Mouse (Mus musculus) megakaryocyte, embryonic 14.5 days (primary cell): ENCODE data around the gene Ap2b1.

Experiments used
- FLI1 ChIP-seq: IDR thresholded peaks from 2 replicates; pipeline ENCODE4 v1.6.1; 2012; ENCODE audit warnings: low read length, inconsistent platforms, mixed read lengths
- GATA1 ChIP-seq: IDR thresholded peaks from 3 replicates; pipeline ENCODE4 v1.6.1; 2012; ENCODE audit warnings: mixed read lengths, low read length, inconsistent platforms, borderline replicate concordance

GRCm38 (mm10) chr11:83442596-83443267, 143.9 kb downstream of the Ap2b1 start:
- no peak for TF ChIP-seq GATA1
- TF ChIP-seq FLI1 = no peak
